Mouse (Mus musculus): ENCODE measurements around the gene Apoa1.
A peak's percentile ranks its signal among the peaks of the same experiment; 100 is the strongest.

Gene Apoa1

DNA sequence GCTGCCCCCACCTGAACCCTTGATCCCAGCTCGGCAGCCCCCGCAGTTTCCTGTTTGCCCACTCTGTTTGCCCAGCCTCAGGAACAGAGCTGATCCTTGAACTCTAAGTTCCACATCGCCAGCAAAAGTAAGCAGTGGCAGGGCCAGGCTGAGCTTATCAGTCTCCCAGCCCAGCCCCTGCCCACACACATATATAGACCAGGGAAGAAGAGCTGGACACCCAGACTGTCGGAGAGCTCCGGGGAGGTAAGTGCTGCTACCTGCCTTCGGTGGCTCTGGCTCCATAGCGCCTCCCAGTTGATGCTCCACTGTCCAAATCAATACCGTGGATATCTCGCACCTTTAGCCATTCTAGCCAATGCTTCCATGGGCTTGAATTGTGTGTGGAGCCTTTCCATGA, at the start of gene Apoa1:
Gene Apoa1, plus strand, starts transcription at position 90 of the 400 bp plus-strand sequence.
- DNase-seq = no peak

DNA sequence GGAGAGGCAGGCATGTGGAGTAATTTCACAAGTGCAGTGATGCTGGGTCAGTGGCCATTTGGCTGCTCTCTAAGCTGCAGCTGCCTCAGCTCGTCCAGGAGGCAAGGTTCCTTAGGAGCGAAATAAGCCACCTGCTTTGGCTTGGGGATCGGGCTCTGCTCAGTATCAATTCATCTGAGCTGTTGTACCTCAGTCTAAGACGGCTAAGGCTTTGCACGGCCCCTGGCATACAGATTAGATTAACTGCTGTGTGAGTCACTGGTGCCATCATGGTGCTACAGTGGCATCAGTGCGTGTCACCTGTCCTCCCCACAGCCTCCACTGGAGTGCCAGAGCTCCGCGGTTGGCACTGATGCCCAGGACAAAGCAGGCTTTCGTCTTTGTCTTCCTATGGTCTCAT, 49.8 kb upstream of the Apoa1 start:
- no peak for DNase-seq

DNA sequence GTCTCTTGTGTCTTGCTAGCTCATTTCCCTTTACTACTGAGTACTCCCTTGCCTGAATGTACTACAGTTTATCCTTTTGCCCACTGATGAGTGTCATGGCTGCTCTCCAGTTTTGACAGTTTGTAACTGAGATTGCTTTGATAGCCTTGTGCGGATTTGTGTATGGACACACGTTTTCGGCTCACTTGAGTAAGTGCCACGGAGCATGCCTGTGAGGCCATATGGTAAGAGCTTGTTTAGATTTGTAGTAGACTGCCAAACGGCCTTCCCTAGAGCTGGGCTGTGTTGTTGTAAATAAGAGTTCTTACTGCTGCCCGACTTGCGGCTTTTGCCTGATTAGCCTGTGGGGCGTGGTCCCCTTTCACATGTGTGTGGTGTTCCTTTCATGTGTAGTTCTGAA, 47.1 kb upstream of the Apoa1 start:
- DNase-seq = no peak

DNA sequence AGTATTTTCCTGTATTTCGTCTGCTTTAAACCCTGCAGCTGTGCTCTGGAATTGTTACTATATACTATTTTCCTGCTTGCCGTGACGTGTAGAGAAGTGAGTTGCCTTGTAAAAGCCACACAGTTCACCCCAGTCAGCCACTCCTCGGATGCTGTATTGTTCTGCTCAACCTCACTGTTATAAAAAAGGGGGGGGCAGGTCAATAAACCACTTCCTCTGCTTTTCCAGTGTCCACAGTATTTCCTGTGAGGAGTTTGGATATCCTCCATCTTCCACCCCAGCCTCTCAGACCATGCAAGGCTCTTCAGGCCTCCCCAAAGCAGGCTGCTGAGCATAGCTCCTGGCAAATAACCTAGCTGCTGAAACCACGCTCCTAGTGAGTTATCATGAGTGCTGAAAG, 43.8 kb upstream of the Apoa1 start:
- DNase-seq = no peak

DNA sequence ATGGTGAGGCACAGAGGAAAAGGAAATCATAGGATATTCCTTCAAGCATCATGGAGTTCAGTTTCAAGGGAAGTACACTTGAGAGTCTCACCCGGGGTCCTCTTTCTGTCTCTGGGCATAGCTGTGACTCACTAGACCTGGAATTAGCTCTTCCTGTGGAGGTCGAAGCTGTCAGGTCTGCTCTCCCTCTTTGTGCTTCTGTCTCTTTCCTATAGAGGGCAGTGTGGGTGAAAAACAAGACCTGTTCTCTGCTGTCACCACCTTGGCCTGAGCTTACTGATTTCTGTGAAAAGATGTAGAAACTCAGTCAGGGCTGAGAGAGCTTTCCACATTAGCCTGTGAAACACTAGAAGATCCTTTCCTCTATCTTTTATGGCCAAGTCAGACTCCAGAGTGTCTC, 43.2 kb upstream of the Apoa1 start:
- no peak for DNase-seq

DNA sequence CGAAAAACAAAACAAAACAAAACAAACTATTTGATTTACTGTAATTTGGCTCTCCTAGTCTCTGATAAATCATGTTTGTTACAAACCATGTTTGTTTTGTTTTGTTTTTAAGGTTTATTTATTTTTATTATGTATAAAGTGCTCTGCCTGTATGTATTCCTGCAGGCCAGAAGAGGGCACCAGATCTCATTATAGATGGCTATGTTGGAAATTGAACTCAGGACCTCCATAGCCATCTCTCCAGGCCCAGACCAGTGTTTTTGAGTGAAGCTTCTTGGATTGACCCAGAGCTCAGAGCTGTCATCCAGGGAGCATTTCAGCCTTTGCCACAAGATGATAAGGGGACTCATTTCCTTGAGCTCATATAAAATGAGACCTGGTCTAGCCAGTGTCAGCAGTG, 42.0 kb upstream of the Apoa1 start:
- no peak for DNase-seq

DNA sequence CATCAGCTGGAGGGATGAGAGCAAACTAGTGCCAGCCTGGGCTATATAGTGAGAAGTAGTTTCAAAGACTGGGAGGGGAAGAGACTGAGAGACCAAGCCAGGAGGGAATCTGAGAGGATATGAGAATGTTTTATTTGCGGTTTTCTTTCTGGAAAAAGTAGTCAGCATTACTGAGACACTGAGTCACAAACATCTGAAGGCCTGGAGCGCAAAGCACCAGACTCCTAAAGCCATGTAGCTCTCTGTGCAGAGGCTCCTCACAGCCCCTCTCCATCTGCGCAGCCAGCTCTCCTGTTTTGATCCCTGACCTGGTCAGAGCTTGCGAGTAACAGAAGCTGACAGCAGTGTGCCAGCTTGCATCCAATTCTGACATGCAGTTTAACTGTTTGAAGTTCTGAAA, 40.0 kb upstream of the Apoa1 start:
- no peak for DNase-seq

DNA sequence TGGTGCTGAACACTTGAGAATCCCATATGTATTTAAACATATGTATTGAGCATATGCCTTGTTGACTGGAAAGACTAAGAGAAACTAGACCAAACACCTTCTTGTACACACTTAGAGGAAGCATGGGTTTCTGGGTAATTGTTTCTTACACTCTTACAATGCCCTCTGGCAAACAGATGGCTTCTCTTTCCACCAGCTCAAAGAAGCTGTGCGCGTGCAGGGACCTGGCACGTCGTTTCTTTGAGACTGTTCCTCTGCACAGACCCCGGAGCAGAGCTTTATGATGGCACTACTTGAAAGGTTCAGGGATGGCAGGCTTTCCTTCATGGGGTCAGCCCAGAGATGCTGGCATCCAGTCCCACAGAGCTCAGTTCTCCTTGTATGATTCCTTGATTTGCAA, 39.4 kb upstream of the Apoa1 start:
- no peak for DNase-seq

DNA sequence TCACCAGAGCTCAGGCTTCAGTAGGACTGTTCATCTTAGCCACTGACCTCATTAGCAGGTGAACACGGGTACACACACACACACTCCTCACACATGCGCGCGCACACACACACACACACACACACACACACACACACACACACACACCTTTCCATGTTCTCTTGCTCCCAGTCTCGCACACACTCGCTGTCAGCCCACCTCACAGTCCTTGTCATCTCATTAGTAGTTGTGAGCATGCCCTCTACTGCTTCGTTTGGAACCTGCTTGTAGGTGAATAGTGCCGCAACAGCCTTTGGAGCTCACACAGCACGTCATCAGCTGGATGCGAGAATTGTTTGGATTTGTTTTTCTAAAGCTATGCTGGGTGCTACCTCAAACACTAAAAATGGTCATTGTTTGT, 39.0 kb upstream of the Apoa1 start:
- DNase-seq = no peak

DNA sequence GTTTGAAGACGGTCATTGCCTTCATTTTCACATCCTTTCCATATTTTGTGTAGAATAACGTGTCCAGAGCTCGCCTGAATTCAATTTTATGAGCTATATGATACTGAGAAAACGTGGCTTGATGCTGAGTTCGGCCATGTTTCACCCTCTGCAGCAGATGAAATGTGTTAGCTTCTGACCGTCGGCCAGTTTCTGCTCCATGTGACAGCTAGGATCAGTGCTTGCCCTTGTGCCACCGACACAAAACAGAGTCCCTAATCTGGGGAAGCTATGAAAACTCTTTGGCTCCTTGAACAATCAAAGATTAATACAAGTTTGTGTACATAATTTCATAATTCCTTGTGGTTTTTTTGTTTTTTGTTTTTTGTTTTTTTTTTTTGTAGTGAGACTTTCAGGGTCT, 37.1 kb upstream of the Apoa1 start:
- no peak for DNase-seq

DNA sequence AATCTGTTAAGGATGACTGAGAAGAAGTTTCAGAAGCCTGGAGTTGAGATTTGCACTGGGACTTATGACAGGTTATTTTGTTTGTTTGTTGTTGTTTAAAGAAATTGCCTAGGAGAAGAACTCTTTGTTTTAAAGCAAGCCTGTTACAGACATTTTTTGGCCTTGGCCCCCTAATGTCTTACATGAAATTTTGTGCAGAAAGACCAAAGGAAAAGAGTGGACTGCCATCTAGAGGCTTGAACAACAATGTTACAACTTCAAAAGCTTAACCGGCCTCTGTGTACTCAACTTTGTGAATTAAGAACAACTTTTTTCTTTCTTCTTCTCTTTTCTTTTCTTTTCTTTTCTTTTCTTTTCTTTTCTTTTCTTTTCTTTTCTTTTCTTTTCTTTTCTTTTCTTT, 36.7 kb upstream of the Apoa1 start:
- no peak for DNase-seq

DNA sequence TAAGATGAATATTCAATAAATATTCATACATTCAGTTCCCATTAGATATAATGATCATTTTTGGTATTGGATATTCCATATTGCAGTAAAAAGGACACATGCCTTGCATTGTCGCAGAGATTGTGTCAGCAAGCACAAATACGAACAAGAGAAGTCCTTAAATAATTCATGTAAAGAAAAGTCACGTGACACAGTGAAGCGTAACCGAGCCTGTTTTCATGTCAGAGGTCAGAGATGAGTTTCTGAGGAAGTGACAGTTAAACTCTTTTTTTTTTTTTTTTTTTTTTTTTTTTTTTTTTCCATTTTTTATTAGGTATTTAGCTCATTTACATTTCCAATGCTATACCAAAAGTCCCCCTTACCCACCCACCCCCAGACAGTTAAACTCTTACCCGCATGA, 35.7 kb upstream of the Apoa1 start:
- DNase-seq = no peak

DNA sequence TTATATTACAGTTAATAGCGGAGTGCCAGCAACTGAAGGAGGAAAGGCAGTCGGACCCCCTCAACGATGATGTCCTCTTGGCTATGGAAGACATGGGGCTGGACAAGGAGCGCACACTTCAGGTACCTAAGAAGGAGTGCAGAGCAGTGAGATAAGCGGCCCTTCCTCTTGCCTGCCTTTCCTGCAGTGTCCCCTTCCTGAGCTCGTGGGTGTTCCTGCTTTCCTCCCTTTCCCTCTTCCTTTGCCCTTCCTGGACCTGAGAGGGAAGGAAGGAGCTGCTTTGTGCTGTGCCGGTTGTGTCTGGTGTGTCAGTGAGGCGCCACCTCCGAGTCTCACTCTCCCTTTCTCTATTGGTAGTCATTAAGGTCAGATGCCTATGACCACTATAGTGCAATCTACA, 33.6 kb upstream of the Apoa1 start:
- no peak for DNase-seq

DNA sequence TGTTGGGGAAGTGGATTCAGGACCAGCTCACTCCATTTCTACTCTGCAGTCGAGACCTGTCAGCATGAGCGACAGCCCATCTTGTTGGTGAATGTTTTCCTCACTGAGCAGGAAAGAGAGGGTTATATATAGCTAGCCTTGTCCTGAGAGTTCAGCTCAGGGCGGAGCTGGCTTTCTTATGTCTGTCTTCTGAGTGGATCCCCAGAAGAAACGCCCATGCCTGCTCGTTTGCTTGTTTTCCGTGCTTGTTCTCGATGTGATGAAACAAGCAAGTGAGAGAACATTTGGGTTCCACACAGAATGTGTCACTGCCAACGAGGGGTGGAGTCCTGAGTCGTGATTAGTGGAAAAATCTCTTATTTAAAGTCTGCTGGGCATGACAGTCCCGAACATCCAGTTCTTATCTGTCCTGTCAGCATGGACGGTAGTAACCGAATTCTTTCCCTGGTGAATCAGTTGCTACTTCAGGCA, 31.6 kb upstream of the Apoa1 start:
- DNase-seq = peak; percentile 47

DNA sequence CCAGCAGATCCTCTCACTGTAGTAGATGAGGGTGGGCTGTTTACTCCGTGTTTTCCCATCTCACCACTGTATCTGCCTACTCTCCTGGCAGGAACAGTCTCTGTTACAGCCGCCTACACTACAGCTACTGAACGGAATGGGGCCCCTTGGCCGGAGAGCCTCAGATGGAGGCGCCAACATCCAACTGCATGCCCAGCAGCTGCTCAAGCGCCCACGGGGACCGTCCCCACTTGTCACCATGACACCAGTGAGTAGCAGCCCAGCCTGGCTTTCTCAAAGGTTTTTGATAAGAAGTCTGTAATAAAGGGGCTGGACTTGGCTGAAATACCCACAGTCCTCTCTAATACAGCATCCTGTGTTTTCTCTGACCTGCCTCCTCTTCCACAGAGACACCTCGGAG, 29.9 kb upstream of the Apoa1 start:
- no peak for DNase-seq

DNA sequence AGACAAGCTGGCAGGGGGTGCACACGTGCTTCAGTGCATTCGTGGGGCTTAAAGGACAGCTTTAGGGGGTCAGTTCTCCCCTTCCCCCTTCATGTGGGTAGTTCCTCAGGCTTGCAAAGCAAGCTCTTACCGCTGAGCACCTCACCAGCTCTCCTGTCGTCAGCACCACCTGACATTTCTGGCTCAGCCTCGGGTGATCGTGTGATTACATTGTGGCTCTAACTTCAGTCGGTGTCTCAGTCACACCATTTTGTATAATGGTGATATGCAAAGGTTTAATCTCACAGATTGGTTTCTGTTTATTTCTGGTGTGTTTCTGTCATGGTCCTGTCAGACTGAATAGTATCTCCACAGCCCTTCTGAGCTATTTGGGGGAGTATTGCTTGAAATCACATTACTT, 29.4 kb upstream of the Apoa1 start:
- no peak for DNase-seq

DNA sequence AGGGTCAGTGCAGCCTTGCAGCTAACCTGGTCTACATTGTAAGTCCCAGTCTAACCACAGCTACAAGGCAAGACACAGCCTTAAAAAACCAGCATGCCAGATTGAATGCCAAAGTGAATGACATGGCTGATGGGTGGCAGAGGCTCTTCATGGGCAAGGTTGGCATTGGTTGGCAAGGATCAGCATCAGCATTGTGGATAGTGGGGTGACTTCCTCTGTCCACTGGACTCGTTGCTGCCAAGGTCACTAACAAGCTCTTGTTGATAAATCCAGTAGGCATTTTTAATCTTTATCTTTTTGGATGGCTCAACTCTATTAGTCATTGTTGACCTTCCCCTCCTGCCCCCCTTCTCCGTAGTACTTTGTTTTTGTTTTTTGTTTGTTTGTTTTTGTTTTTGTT, 28.8 kb upstream of the Apoa1 start:
- DNase-seq = no peak

DNA sequence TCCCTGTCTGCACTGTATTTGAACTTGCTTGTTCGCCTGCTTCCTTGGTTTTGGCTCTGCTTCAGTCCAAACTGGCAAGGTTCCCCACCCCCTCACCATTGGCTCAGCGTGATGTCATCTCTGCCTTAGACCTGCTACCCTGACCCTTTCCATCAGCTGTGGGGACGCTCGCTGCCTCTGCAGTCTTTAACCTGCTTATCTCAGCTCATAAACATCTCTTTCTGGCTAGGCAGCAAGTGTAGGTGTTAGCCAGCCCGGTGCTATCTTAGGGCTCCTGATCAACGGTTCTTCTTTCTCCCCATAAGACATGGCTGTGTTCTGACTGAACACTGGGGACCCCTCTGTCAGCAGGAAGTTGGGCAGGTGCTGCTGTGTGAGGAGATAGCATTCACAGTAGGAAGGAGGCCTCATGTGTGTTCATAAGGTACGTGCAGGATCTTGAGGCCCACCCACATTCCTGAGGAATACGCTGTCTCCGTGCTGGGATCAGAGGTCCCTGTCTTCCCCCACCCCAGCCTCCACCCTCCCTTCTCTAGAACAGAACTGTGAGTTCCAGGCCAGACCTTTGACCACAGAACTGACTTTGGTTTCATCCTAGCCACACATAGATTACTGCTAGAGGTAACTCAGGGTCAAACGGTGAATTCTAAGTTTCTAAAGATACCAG, 21.4 kb upstream of the Apoa1 start:
- DNase-seq = peak; percentile 76

DNA sequence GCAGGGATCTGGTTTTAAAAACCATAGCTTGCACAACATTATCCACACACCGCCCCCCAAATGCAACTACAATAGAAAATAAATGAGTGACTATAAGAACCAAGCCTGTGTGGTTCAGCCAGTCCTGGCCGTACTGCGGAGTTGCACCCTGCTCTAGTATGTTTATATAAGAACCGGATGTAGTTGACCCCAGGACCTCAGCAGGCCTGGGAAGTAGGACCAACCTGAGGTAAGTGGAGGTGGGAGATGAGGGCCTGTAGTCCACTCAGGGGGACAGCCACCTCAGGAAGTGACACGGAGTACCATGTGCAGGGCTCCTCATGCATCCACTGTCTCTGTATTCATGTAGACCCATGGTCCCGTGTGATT, 20.9 kb upstream of the Apoa1 start:
- DNase-seq = no peak

DNA sequence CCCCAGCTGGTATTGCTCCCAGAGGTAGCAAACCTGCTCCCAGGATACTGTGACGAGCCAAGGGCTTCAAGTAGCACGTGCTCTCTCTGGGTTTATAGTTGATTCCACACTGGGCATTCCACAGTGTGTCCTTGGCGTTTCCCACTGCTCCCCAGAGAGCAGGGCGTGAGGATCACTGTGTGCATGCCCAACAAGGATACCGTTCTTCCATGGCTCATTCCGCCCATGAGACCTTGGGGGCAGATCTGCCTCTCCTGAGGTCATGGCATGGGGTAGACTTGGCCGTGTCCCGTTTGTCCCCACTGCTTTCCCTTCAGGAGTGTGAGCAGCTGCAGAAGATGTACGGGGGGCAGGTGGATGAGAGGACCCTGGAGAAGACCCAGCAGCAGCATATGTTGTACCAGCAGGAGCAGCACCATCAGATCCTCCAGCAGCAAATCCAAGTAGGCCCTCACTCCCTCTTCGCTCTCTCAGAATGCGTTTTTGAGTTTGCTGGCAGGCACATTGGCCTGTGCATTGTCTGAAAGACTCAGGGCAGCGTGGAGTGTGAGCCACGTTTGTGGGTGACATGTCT, 19.9 kb upstream of the Apoa1 start:
- no peak for DNase-seq

DNA sequence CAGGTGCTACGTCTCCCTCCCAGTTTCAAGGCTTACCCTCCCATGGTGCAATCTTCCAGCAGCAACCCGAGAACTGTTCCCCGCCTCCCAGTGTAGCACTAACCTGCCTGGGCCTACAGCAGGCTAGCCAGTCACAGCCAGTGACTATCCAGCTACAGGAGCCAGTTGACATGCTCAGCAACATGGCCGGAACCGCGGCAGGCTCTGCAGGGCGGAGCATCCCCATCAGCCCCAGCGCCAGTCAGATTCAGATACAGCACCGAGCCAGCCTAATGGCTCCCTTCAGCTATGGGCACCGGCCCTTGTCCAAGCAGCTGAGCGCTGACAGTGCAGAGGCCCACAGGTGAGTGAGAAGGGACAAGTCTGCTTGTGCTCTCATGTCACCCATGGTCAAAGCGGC, 17.9 kb upstream of the Apoa1 start:
- DNase-seq = no peak

DNA sequence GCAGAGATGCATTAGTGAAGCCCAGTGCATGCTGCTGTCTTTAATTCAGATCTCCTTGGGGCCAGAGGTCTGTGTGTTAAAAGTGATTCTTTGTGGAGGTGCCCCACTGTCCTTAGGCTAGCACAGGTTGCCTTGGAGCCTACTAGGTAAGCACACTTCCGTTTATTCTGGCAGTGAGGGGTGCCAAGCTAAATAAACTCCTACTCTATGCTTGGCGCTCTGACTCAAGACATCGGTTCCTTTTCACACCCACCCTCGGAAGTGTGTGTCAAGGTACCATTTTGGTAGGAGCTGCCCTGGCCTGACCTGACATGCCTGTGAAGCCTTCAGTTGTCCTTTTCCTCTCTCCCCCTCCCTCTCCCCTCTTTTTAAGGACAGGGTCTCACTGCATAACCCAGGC, 14.1 kb upstream of the Apoa1 start:
- no peak for DNase-seq

DNA sequence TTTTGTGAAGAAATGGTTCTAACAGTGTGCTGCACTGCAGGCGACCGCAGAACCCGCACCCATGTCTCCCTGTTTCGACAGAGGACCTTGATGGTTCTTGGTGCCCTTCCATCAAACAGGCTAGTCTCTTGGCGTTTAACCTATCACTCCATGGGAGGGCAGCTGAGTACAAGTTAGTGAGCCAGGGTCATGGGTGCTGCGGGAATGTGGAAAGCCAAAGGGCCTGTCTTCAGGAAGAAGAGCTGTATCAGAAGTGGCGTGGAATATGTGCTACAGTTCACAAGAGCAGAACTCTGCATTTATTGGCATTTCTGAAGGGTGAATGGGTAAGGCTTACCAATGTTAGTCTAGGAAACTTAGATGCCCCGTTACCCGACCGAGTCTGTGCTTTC, 13.4 kb upstream of the Apoa1 start:
- no peak for DNase-seq

DNA sequence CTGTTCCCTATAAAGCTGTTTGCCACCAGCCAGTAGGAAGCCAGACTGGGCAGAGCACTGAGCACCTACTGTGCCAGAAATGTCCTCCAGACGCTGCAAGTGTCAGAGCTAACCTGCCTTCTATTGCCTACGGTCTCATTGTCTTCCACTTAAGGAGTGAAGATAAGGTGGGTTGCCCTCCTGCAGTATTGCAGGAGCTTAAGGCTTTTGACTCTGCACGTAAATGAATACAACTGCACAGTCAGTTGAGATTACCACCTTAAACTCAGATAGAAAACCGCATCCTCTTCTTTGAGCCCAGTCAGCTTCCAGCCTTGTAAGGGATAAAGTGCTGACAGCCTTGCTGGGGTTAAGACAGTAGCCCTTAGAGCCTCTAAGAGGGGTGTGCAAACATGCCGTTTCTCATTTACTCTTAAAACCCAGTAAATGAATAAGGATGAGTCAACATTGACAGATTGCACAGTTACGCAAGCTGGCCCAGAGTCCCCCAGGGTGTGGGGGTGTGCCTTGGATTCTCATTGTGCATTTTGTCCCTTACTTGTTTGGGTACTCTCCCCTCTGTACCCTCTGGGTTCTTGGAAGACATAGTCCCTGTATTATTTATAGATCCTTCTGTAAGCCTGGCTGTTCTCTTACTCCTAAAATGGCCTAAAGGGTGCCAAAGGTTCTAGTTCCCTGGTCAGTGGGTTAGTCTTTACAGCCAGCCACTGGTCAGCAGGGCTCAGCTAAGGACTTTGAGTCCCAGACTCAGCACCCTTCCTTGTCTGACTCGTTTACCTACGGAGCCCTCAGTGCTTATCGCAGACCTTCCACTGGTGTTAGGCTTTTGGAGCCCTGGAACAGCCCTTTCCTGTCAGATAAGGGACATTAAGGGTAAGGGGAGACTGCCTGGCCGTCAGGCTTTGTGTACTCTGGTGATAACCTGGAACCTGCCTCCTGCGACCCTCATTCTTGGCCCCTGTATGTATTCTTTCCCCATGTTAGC, 12.8 kb upstream of the Apoa1 start:
- DNase-seq = peak; percentile 45
